Mouse (Mus musculus) frontal cortex, adult 2 months (tissue): ENCODE measurements around the gene Smad9. TPM values are rescaled to one million over a fixed set of nuclear protein-coding genes. Genes with fewer than 3 reads are reported as not detected.

Source experiments
- DNase-seq, 2 experiments: peaks; one replicate each; pipeline ENCODE4 v3.0.0; 2022; ENCODE audit warnings: low spot score in 1 of 2; ENCODE audit errors: extremely low spot score in 1 of 2
- polyA plus RNA-seq: library from polyadenylated mRNA; depleted of rRNA; stranded (reverse); fragments of >200 nt; gene quantifications from 2 replicates; pipeline ENCODE4 v1.2.3, GENCODE M21; 2012; rRNA removed

Smad9 gene
- 5.7 and 6.2 TPM in 2 replicates for polyA plus RNA-seq

- DNase-seq: peak; percentile 26 to 69
Observed at GRCm38 (mm10) chr3:54755145-54756041, at the start of gene Smad9. Gene Smad9 (plus strand): TSS chr3:54755582.

DNA sequence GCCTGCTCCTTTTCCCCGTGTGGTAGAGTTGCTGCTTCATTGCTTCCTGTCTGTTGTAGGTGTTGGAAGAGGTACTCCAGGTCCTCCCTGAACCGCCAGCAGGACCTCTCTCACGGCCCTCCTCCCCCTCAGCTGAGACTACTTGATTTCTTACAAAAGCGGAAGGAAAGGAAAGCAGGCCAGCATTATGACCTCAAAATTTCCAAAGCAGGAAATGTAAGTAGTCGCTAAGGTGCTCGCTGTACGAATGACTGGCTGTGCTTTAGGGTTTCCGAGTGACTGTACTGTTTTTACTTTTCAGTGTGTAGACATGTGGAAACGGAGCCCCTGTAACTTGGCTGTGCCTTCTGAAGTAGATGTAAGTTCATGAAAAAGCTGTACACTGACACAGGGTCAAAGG is 46.4 kb upstream of the Smad9 start:
- DNase-seq: no peak

- DNase-seq: no peak
Observed at GRCm38 (mm10) chr3:54714253-54714652, 41.1 kb upstream of the Smad9 start, which contains the start of gene Gm21958. Gene Gm21958 (minus strand): TSS chr3:54714353.

DNA sequence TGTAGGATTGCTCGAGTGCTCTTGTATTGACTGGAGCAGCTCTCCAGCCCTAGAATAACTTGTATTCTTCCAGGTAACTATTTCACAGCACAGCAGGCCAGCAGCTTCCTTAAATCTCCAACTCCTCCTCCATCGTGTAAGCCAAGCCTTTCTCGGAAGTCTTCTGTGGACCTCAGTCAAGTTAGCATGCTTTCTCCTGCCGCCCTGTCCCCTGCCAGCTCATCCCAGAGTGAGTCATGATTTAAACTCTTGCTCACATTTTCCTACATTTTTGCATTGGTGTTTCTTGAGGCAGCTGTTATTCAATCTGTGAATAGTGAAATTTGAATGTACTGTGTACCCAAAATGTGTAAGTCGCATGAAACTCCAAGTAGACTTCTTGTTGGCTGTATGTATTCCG is 39.9 kb upstream of the Smad9 start:
- DNase-seq: peak; percentile 45 to 75

DNA sequence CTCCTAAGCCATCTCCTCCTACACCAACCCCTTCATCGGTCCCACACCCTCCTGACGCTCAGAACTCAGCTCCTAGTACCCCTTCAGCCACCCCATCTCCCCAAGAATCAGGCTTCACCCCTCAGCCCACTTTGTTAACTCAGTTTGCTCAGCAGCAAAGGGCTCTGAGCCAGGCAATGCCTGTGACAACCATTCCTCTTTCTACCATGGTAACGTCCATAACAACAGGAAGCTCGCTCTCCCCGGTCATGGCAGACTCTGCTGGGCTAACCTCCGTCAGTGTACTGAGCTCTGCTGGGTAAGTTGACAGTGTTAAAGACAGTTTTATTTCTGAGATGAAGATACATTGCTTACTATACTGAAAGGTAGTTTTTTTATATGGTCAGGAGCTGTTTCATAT is 38.0 kb upstream of the Smad9 start:
- no peak for DNase-seq

DNA sequence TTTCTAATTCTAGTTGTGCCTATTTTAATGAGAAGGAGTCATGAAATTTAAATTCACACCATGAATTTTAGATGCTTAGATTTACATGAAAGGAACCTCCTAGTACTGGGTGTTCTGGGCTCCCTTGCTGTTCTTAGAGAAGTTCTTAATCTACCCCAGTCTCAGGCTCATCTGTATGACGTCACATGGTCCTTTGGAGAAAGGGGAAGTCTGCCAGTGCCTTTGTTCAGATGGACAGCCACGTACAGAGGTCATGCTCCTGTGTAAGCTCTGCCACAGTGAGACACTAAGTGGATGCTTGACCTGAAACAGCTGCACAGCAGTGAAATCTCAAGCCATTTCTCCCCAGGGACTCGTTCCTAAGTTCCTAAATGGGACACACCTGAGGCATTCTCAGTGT is 36.4 kb upstream of the Smad9 start:
- DNase-seq: no peak

GRCm38 (mm10) chr3:54723741-54724500 is 31.5 kb upstream of the Smad9 start:
- DNase-seq: peak in 1 of 2 experiments; percentile 11

DNA sequence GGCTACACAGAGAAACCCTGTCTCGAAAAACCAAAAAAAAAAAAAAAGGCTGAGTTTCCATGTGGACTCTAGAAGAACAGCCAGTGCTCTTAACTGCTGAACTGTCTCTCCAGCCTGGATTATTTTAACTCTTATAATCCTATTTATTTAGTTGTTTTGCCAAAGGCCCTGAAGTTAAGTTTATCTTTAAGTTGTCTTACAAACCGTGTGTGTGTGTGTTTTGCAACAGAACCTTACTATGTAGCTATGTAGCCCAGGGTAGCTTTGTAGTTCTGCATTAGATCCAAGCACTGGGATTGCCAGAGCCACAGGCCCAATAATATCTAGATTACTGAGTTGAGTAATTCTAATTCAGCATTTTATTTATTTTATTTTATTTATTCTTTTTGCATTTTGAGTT is 30.0 kb upstream of the Smad9 start:
- no peak for DNase-seq

- no peak for DNase-seq
Observed at GRCm38 (mm10) chr3:54727588-54727987, 27.8 kb upstream of the Smad9 start.

DNA sequence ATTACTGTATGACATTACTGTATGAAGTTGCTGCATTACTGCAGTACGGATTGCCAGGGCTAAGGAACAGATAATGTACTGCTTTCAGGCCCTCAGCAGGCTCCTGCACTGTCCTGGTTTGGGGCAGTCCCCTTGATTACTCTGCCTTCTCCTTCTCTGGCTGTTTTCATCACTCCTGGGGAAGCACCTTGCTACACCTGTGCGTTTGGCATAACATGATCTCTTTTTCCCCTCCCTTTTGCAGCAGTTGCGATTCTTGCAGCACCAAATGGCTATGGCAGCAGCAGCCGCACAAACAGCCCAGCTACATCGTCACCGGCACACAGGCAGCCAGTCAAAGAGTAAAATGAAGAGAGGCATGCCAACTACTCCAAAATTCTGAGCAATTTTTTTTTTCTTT is 27.3 kb upstream of the Smad9 start:
- DNase-seq: no peak

GRCm38 (mm10) chr3:54731626-54732150 is 23.7 kb upstream of the Smad9 start:
- DNase-seq: no peak

DNA sequence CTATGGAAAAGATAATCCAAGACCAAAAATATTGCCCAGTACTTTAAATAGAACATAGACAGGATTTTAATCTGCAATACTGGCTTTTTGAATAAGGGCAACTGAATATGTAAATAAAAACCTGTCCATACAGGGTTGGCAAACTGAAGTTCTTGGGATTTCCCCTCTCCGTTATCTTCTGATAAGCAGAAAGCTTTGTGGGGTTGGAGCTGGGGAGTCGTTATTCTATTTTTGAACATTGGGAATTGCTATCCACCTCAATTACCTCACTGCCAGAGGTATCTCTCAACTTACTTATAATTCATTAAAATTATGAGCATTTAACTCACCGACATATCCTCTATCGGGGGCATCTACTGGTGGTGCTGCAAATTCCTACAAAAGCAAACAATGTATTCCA is 23.0 kb upstream of the Smad9 start:
- DNase-seq: no peak

DNA sequence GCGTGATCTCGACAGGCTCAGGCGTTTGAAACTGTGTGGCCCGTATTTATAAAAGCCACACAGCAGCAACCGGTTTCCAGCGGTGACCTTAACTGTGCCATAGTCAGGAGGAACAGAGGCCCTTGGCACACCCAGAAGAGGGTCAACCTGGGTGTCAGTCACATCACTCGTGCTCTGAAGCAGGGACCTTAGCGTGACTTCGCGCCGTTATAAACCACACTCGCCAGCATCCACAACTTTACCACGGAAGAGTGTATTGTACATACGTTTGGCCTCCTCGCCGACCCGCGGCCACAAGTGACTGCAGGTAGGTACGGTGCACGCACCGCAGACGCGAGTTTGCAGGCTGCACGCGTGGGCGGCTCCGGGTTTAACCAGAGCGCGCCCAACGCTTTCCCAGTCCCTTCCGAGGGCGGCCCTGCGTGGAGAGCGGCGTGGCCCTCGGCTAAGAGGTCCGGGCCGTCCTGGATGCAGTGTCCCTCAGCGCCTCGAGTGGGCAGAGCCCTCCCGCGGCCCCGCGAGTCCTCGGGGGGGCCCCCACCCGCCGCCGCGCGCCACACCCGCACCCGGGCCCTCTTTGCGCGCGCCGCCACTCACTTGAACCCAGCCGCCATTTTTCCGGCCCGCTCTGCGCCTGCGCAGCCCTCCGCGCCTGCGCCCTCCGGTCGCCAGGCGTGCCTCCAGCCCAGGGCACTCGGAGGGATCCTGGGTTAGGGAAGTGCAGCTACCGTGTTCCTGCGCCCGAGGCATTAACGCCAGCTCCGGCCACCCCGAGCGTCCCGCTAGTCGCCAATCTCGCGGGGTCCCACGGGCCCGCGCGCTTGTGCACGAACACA is 20.8 kb upstream of the Smad9 start:
- peak; percentile 65 to 94 for DNase-seq

- peak; percentile 62 to 93 for DNase-seq
Observed at GRCm38 (mm10) chr3:54735247-54736046, 19.9 kb upstream of the Smad9 start, which contains the start of the genes Exosc8 and Alg5. Gene Exosc8 (minus strand): TSS chr3:54735393. Gene Alg5 (plus strand): TSS chr3:54735539.

- peak in 1 of 2 experiments; percentile 12 for DNase-seq
Observed at GRCm38 (mm10) chr3:54736101-54736927, 19.1 kb upstream of the Smad9 start.

- DNase-seq: no peak
Observed at GRCm38 (mm10) chr3:54737317-54737716, 18.1 kb upstream of the Smad9 start.

DNA sequence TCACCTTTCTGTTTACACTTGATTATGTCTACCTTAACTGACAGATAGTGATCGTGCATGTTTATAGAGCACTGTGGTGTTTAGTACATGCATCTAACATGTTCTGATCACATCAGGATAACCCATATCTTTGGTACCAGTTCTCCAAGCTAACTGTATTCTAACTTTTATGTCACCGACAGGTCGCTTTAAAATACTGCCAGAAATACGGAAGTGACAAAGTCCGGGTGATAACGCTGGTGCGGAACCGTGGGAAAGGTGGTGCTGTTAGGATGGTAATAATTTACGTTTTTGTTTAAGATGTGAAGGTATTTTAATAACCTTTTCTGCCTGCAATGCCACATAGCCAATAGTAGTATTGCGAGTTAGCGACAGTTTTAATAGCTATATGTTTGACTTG is 13.4 kb upstream of the Smad9 start:
- DNase-seq: no peak

GRCm38 (mm10) chr3:54745799-54746198 is 9.6 kb upstream of the Smad9 start:
- peak in 1 of 2 experiments; percentile 19 for DNase-seq

DNA sequence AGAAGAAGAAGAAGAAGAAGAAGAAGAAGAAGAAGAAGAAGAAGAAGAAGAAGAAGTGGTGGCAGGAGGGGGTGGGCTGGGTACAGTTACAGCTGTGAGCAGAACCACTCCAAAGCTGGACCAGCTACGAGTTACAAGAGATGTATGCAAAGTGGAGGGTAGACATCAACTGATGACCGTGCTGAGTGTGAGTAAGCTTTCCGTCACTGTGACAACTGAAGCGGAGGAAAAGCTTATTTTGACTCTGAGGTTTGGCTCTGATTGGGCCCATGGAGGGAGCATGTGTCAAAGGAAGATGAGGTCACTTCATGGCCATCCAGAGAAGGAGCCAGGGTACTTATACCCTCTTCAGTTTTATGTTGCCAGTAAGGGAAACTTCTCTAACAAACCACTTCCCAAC is 2.0 kb upstream of the Smad9 start:
- DNase-seq: no peak
